Mouse (Mus musculus) forebrain, embryonic 10.5 days (tissue): ENCODE results near the gene Cilp2. TPM values are rescaled to one million over a fixed set of nuclear protein-coding genes. Genes with fewer than 3 reads are reported as not detected.

ENCODE experiments used
- DNase-seq: peaks from one replicate; pipeline ENCODE4 v3.0.0-alpha.2; 2017; ENCODE audit warnings: low spot score; ENCODE audit errors: extremely low spot score
- H3K27ac ChIP-seq: fragments of 300-500 bp; sonication (generic); 2 replicates; pipeline ENCODE4 v1.5.1; 2016; ENCODE audit warnings: mild to moderate bottlenecking
- H3K27me3 ChIP-seq: fragments of 300-500 bp; sonication (generic); 2 replicates; pipeline ENCODE4 v1.6.1; 2016; ENCODE audit warnings: mild to moderate bottlenecking; ENCODE audit not compliant: poor library complexity, severe bottlenecking
- H3K36me3 ChIP-seq: fragments of 300-500 bp; sonication (generic); replicated peaks from 2 replicates; pipeline ENCODE4 v1.6.1; 2016; ENCODE audit warnings: mild to moderate bottlenecking, moderate library complexity
- H3K4me1 ChIP-seq: fragments of 300-500 bp; sonication (generic); 2 replicates; pipeline ENCODE4 v1.6.1; 2016
- H3K4me3 ChIP-seq: fragments of 300-500 bp; sonication (generic); 2 replicates; pipeline ENCODE4 v1.5.1; 2016; ENCODE audit warnings: mild to moderate bottlenecking, moderate library complexity
- H3K9me3 ChIP-seq: fragments of 300-500 bp; sonication (generic); 2 replicates; pipeline ENCODE4 v1.6.1; 2016; ENCODE audit warnings: mild to moderate bottlenecking, moderate library complexity
- WGBS: fragments of 180-500 bp; shearing (Covaris S2); methylation state at CpG from one replicate; pipeline ENCODE4 v1.1.7; 2016; 5-methylcytosine and 5-hydroxymethylcytosine counted together
- polyA plus RNA-seq: library from polyadenylated mRNA; unstranded; fragments of >200 nt; fragmentation: Nextera tagmentation; extraction: Ambion mirVana; gene quantifications from 2 replicates; pipeline ENCODE4 v1.2.1, GENCODE M21; 2016

Cilp2 gene
- polyA plus RNA-seq, 1 experiment from 2014 or later, result 0.36 TPM

DNA sequence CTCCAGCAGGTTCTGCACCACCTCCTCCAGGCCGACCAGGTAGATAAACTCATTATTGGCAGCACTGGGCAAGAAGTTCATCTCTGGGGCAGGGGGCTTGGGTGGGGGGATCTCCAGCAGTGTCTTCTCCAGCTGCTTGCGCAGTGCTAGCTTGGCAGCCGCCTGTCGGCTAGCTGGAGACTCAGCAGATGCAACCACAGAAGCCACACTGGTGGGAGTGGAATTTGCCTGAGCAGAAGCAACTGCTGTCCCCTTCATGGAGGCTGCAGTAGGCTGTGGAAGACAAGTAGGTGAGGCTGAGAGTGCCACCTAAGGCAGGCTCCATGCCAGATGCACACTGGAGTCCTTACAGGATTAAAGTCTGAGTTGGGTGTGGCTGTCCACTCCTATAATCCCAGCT lies 27.0 kb upstream of the Cilp2 start:
- Histone ChIP-seq H3K9me3 (no peaks in the 10 kb centered on the region), H3K4me1 (no peaks in the 10 kb centered on the region), H3K27me3 (no peaks in the 10 kb centered on the region), H3K27ac (no peak overlapping the region), H3K36me3 (peaks cover 91% of the 10 kb centered on the region), H3K4me3 (no peak overlapping the region)
- no peak for DNase-seq
- WGBS, result 90% methylated on average over 4 of the region's 4 CpGs

DNA sequence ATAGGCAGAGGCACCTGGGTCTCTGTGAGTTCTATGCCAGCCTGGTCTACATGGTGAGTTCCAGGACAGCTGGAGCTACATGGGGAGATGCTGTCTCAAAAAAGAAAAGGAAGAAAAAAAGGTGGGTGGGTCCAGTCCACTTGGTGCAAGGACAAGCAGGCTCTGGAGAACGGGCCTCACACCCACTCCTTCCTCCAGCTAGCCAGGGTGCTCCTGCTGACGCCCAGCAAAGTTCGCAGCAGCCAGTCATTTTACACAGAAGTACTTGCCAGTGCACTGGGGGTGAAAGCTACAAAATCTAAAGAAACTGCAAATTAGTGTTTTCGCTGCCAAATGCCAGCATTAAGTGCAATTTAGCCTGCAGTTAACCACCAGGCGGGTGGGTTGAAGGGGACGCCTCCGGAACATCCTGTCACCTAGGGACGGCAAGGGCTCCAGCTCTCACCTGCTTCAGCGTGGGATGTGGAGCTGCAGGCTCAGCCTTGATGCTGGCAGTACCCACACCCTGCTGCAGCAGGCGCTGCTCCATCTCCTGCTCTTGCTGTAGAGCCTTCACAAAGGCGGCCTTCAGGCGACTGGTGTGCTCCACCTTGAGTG lies 25.1 kb upstream of the Cilp2 start:
- H3K36me3 ChIP-seq, result peaks cover 100% of the 10 kb centered on the region
- WGBS, result 94% methylated on average over 12 of the region's 12 CpGs

DNA sequence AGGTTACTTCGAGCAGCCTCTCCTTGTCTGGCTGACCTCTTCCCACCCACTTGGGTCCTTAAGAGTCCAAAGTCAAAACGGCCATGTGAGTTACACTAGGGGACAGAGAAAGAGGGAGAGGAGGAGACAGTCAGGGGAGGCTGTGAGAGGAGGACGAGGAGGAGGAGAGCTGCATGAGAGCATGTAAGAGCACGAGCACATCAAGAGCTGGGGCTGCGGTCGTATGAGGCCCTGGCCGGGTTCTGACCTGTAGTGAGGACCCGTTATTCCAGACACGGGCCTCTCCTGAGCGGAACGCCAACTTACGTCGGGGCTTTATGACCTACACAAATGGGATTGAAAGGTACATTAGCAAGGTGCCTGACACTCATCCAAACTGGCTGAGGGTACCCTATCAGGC lies 24.4 kb upstream of the Cilp2 start:
- no peaks in the 10 kb centered on the region for H3K9me3 ChIP-seq
- H3K27ac ChIP-seq, result no peak overlapping the region
- H3K36me3 ChIP-seq, result peaks cover 100% of the 10 kb centered on the region
- no peaks in the 10 kb centered on the region for H3K27me3 ChIP-seq
- H3K4me1 ChIP-seq, result no peaks in the 10 kb centered on the region
- 94% methylated on average over 13 of the region's 13 CpGs for WGBS
- no peak for DNase-seq
- H3K4me3 ChIP-seq, result peak overlapping the region; percentile 2; the same call in 1 of the 2 replicates

More for the DNA sequence above, 25.1 kb upstream of the Cilp2 start:
- Histone ChIP-seq H3K27me3 (no peaks in the 10 kb centered on the region), H3K9me3 (no peaks in the 10 kb centered on the region), H3K4me3 (no peak overlapping the region), H3K27ac (no peak overlapping the region), H3K4me1 (no peaks in the 10 kb centered on the region)
- DNase-seq, result no peak

DNA sequence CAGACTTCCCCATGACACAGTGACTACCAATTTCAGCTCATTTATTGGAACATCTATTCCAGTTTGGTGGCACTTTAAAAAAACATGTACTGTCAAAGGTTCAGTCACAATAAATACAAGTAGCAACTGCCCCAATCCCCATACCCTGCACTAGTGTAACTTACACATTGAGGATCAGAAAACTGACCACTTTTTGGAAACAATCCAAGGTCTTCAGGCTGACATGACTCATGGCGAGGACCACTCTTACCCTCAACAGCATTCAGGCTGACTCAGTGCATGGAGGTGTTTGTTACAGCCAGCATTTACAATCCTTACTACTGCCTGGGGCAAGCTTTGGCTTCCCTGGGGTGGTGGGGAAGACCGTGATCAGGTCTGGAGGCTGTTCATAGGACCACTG lies 19.6 kb upstream of the Cilp2 start:
- no peak for DNase-seq
- WGBS, result 93% methylated on average over 2 of the region's 2 CpGs
- Histone ChIP-seq H3K4me3 (no peak overlapping the region), H3K27ac (no peak overlapping the region), H3K36me3 (peaks cover 52% of the 10 kb centered on the region), H3K9me3 (no peaks in the 10 kb centered on the region), H3K27me3 (no peaks in the 10 kb centered on the region), H3K4me1 (peaks cover 25% of the 10 kb centered on the region)

DNA sequence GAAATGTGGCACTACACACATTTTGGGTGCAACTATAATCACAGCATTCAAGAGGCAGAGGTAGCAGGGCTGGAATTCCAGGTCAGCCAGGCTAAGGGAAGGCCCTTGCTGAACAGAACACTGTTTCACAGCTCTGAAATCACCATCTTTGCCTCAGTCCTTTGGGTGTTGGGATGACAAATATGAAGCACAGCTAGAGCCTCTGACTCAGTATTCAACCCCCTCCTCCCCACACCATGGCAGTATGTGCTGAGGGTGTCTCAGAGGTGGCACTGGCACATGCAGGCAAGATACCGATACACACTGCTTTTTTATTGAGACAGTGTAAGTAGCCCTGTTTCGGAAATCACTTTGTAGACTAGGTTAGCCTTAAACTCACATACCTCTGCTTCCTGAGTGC lies 18.8 kb upstream of the Cilp2 start:
- Histone ChIP-seq H3K36me3 (peaks cover 43% of the 10 kb centered on the region), H3K27ac (no peak overlapping the region), H3K9me3 (no peaks in the 10 kb centered on the region), H3K4me3 (no peak overlapping the region), H3K4me1 (peaks cover 33% of the 10 kb centered on the region), H3K27me3 (no peaks in the 10 kb centered on the region)
- 96% methylated on average over 2 of the region's 2 CpGs for WGBS
- no peak for DNase-seq

DNA sequence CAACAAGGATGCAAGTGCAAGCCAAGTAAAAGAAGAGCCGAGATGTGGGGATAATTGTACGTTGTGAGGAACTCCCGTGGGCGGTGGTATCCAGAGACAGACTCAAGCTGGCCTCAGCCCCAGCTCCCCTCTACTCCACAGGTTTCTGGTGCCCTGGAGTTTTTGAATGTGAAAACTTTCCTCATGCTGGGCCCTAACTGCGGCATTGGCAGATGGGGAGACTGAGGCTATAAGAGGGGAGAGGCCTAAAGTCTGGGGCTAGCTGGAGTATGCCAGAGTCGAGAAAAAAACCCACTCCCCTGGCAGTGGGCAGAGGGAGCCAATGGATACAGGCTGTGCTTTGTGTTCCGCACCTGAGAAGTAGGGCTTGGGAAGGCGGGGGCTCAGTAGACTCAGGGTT lies 16.6 kb upstream of the Cilp2 start:
- Histone ChIP-seq H3K27ac (peak overlapping the region; percentile 97; the same call in 1 of the 2 replicates), H3K36me3 (peaks cover 31% of the 10 kb centered on the region), H3K27me3 (no peaks in the 10 kb centered on the region), H3K4me3 (peak overlapping the region; percentile 81), H3K9me3 (no peaks in the 10 kb centered on the region), H3K4me1 (peaks cover 49% of the 10 kb centered on the region)
- DNase-seq, result no peak
- WGBS, result 82% methylated on average over 8 of the region's 8 CpGs

DNA sequence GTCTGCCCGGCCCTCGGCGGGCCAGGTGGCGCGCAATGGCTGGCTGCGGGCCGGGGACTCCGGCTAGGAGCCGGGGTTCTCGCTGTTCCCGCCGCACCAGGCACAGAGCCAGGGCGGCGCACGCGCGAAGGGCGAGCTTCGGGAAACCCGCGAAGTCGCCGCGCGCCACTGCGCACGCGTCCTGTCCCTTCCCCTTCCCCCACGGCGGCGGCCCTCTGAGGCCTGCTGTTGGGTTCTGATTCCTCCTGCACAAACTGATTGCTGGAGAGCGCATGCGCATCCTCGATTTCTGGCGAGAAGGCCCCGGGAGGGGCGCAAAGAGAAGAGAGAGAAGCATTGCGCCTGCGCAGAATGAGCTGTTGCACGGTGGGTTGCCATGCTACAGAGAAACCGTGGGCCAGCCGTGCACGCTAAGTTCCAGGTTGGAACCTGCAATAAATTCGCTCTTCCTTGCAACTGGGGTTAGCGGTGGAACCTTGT lies 15.6 kb upstream of the Cilp2 start:
- WGBS, result under 1% methylated on average over 45 of the region's 45 CpGs
- Histone ChIP-seq H3K4me1 (peaks cover 58% of the 10 kb centered on the region), H3K27me3 (no peaks in the 10 kb centered on the region)

DNA sequence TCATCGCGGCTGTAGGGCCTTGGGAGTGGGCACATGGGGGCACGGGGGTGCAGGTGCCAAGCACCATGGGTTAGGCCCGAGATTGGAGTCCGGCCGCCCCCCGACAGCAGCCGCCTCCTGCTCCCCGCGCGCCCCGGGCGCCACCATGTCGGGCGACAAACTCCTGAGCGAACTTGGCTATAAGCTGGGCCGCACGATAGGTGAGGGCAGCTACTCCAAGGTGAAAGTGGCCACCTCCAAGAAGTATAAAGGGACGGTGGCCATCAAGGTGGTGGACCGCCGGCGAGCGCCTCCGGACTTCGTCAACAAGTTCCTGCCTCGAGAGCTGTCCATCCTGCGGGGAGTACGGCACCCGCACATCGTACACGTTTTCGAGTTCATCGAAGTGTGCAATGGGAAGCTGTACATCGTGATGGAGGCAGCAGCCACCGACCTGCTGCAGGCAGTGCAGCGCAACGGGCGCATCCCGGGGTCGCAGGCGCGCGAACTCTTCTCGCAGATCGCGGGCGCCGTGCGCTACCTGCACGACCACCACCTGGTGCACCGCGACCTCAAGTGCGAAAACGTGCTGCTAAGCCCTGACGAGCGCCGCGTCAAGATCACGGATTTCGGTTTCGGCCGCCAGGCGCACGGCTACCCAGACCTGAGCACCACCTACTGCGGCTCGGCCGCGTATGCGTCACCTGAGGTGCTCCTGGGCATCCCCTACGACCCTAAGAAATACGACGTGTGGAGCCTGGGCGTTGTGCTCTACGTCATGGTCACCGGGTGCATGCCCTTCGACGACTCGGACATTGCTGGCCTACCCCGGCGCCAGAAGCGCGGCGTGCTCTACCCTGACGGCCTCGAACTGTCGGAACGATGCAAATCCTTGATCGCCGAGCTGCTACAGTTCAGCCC lies 14.9 kb upstream of the Cilp2 start, which contains the start of the genes Tssk6, Ndufa13 and Yjefn3:
TSS of gene Tssk6 (plus strand) at position 22 of the 900 bp plus-strand sequence.
TSS of gene Ndufa13 (minus strand) at position 396 of the 900 bp plus-strand sequence.
TSS of gene Yjefn3 (minus strand) at position 550 of the 900 bp plus-strand sequence.
- Histone ChIP-seq H3K4me3 (peak within 1 kb of the TSS; percentile 81), H3K36me3 (peaks cover 31% of the 10 kb centered on the region), H3K4me1 (peaks cover 65% of the 10 kb centered on the region), H3K9me3 (no peaks in the 10 kb centered on the region), H3K27ac (peak within 1 kb of the TSS; percentile 97), H3K27me3 (no peaks in the 10 kb centered on the region)
- DNase-seq, result no peak
- WGBS, result 6% methylated on average over 89 of the region's 89 CpGs

More for the DNA sequence above, 15.6 kb upstream of the Cilp2 start:
- peak overlapping the region; percentile 81 for H3K4me3 ChIP-seq
- H3K27ac ChIP-seq, result peak overlapping the region; percentile 97
- H3K36me3 ChIP-seq, result peaks cover 31% of the 10 kb centered on the region
- H3K9me3 ChIP-seq, result no peaks in the 10 kb centered on the region
- DNase-seq, result peak; percentile 100

DNA sequence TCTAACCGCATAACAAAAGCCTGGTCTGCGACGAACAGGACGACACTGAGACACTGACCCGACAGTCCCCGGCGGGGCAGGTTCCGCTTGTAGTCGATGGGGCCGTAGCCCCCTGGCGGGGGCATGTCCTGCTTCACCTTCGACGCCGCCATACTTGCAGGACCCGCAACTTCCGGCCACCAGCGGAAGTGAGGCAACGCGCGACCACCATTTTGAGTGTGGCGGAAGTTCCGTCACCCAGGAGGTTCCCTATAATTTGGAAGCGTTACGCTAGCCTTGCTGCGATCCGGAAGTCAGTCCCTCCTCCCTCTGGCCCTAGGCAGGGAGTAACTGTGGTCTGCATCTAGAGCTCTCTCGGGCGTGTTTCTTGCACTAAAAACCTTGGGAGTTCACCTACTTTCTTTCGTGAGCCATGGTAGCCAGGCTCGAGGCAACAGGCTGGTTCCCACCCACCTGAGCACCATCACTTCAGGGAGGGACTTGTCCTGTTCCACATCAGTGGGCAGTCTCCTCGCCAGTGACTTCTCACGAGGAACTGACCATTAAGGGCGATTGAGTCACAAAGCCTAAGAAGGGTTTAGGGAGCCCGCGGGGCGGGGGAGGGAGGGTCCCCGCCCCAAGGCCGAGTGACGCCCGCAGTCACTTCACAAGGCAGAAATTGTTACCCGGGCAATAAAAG lies 14.1 kb upstream of the Cilp2 start:
- peak; percentile 99 for DNase-seq
- Histone ChIP-seq H3K4me1 (peaks cover 72% of the 10 kb centered on the region), H3K4me3 (peak overlapping the region; percentile 81), H3K27ac (peak overlapping the region; percentile 97), H3K27me3 (no peaks in the 10 kb centered on the region), H3K36me3 (peaks cover 33% of the 10 kb centered on the region), H3K9me3 (no peaks in the 10 kb centered on the region)
- whole genome bisulfite sequencing, result 2% methylated on average over 41 of the region's 41 CpGs

DNA sequence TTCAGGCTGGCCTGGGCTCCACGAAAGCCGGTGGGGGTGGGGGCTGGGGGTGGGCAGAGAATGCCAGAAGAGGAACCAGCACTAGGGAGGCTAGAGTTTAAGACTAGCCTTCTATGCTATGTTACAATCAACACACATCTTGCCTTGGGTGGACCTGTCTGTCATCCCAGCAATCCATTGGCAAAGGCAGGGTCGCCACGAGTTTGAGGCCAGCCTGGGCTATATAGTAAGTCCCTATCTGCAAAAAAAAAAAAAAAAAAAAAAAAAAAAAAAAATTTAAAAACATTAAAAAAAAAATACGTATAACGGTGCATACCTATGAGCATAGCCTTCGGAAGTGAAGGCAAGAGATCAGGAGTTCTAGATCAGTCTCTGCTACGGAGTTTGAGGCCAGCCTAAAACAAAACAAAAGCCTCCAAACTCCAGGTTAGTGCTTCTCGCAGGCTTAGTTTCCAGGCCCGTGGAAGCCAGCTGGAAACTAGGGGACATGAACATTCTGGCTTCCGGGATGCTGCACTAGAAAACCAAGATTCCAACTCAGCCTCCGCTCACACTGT lies 13.5 kb upstream of the Cilp2 start:
- Histone ChIP-seq H3K27me3 (no peaks in the 10 kb centered on the region), H3K4me1 (peaks cover 77% of the 10 kb centered on the region), H3K4me3 (peak overlapping the region; percentile 81), H3K36me3 (peaks cover 40% of the 10 kb centered on the region), H3K9me3 (no peaks in the 10 kb centered on the region), H3K27ac (peak overlapping the region; percentile 97)
- 24% methylated on average over 12 of the region's 12 CpGs for WGBS
- DNase-seq, result no peak

DNA sequence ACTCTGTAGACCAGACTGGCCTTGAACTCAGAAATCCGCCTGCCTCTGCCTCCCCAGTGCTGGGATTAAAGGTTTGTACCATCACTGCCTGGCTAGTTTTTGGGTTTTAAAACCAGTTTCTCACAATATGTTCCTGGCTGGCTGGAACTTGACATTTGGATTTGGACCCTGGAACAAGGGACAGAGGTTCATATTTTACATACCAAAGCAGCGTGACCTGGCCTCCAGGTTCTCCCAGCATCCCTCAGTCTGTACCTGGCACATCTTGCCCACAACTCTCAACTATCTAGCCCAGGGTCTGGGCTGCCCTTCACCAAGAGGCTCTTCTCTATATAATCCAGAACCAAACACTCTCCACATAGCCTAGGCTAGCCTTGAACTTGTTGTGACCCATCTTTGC lies 12.4 kb upstream of the Cilp2 start:
- Histone ChIP-seq H3K27ac (no peak overlapping the region), H3K27me3 (no peaks in the 10 kb centered on the region), H3K4me3 (peak overlapping the region; percentile 81), H3K36me3 (peaks cover 49% of the 10 kb centered on the region), H3K4me1 (peaks cover 88% of the 10 kb centered on the region), H3K9me3 (no peaks in the 10 kb centered on the region)
- WGBS, result 95% methylated on average over 2 of the region's 2 CpGs
- no peak for DNase-seq

DNA sequence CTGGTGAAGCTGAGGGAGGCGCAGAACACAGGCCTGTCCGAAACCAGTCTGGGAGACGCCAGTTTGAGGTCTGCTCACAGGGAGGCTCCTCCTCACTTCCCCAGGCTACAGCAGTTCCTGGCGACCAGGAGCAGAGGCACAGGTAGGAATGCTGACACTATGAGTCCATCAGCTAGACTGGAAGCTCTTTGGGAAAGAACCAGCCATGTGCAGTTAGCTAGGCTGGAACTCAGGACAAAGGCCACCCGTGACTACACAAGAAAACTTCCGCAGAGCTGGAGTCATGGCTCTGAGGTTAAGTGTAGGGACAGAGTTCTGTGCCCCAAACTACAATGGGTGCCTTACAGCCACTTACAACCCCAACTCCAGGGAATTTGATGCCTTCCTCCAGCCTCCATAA lies 10.4 kb upstream of the Cilp2 start:
- peaks cover 90% of the 10 kb centered on the region for H3K4me1 ChIP-seq
- no peak for DNase-seq
- peaks cover 68% of the 10 kb centered on the region for H3K36me3 ChIP-seq
- H3K4me3 ChIP-seq, result no peak overlapping the region
- WGBS, result 87% methylated on average over 6 of the region's 6 CpGs
- H3K9me3 ChIP-seq, result no peaks in the 10 kb centered on the region
- H3K27me3 ChIP-seq, result no peaks in the 10 kb centered on the region
- no peak overlapping the region for H3K27ac ChIP-seq
